Mouse (Mus musculus): Measurements from ENCODE around the gene Rab1b. TPM values are rescaled to one million over a fixed set of nuclear protein-coding genes. Genes with fewer than 3 reads are reported as not detected.
"Not testable (repeated sequence)": the region's sequence is repeated elsewhere in the genome, so short reads cannot be mapped to it uniquely, and the experiment has no call there.

Gene Rab1b
- total RNA-seq, 2 experiments from 2014 or later: 136 to 144 TPM

GRCm38 (mm10) chr19:5098363-5099143 is 8.3 kb downstream of the Rab1b start, which contains the start of gene Cnih2:
Cnih2 (minus strand) TSS chr19:5098521.
- DNase-seq (ENCODE audit: low spot score in 2 of 2): peak in 1 of 2 experiments; percentile 64

- no peak for DNase-seq (ENCODE audit: low spot score in 2 of 2)
Measured at GRCm38 (mm10) chr19:5097521-5098362, 9.1 kb downstream of the Rab1b start.

DNA sequence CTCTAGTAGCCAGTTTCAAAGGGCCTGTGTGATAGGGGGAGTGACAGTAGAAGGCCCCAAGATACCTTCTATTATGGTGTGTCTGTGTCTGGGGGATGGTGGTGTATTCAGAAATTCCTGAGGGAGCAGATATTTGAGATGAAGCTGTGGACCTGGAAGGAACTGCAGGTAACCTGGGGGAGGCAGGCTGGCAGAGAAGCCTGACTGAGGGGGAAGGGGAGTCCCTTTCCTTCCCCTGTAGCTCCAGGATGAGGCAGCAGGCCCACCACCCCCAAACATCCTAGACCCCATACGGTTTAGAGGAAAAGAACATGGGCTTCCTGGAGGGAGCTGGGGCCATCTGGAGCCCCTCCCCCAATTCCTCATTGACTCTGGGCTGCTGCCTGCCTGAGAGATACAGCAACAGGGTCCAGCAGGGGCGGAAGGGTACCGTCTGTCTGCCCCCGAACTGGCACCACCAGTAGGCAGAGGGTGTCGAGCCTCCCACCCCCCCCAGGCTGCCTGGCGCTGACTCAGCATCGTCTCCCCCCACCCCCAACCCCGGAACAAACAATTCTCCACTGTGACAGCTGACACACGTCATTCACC is 10.9 kb downstream of the Rab1b start:
- DNase-seq (ENCODE audit: low spot score in 2 of 2): no peak

- no peak for DNase-seq (ENCODE audit: low spot score in 2 of 2)
Measured at GRCm38 (mm10) chr19:5094746-5095417, 12.0 kb downstream of the Rab1b start.

GRCm38 (mm10) chr19:5094243-5094632 is 12.6 kb downstream of the Rab1b start:
- DNase-seq (ENCODE audit: low spot score in 2 of 2): peak; percentile 84 to 88

DNA sequence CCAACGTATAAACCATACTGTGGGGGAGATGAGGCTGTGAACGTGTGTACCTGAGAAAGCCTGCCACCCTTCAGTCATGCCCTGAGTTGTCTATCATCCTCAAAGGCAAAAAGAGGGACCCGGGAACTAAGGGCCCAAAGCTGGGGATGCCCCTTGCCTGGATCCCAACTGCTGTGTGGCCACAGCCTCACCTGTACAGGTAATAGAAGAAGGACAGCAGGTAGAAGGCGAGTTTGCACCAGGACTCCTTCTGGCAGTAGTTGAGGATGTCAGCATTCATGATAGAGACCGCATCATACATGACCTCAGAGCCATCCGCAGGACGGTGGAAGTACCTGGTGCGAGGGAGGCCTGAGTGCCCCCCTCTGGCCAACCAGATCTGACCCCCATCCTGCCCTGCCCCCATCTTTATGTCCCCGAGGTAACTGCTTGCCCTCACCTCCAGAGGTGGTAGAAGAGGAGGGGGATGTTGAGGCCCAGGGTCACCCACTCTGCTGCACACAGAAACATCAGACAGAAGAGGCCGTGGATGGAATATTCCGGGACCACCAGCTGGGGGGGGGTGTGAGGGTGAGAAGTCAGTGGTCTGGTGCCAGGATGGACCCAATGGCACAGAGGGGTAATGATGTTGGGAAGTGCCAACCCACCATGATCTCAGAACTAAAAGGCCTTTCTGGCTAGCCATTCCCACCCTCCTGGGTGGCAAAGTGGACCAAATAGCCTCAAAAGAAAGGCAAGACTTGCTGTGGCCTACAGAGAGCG is 13.2 kb downstream of the Rab1b start:
- no peak for DNase-seq (ENCODE audit: low spot score in 2 of 2)

DNA sequence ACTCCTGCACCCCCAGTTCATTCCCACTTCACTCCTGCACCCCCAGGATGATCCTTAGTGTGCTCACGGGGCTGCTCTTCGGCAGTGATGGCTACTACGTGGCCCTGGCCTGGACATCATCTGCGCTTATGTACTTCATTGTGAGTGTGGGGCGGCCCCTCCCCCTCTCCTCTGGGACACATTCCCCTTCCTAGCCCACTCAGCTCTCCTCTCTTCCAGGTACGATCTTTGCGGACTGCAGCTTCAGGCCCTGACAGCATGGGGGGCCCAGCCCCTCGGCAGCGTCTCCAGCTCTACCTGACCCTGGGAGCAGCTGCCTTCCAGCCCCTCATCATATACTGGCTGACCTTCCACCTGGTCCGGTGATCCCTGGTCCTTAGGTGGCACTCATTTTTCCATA is 14.8 kb downstream of the Rab1b start:
- DNase-seq (ENCODE audit: low spot score in 2 of 2): no peak

- DNase-seq (ENCODE audit: low spot score in 2 of 2): no peak
Measured at GRCm38 (mm10) chr19:5089324-5089723, 17.5 kb downstream of the Rab1b start.

- DNase-seq (ENCODE audit: low spot score in 2 of 2): peak; percentile 88 to 95
Measured at GRCm38 (mm10) chr19:5087884-5088728, 18.8 kb downstream of the Rab1b start, which contains the start of gene Yif1a. Yif1a (plus strand) TSS chr19:5088538.

DNA sequence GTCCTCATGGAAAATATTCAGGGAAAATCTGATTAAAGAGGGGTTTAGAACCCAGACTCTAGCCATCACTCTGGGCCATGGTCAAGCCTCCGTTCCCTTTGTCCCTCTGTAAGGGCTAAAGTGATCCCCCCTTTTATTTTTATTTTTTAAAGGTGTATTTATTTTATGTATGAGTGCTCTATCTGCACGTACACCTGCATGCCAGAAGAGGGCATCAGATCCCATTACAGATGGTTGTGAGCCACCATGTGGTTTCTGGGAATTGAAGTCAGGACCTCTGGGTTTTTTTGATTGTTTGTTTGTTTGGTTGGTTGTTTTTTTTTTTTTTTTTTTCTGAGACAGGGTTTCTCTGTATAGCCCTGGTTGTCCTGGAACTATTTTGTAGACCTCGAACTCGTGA is 20.3 kb downstream of the Rab1b start:
- DNase-seq (ENCODE audit: low spot score in 2 of 2): not testable (repeated sequence)

- DNase-seq (ENCODE audit: low spot score in 2 of 2): no peak
Measured at GRCm38 (mm10) chr19:5085145-5085863, 21.6 kb downstream of the Rab1b start, which contains the start of gene Tmem151a. Tmem151a (minus strand) TSS chr19:5085531.

DNA sequence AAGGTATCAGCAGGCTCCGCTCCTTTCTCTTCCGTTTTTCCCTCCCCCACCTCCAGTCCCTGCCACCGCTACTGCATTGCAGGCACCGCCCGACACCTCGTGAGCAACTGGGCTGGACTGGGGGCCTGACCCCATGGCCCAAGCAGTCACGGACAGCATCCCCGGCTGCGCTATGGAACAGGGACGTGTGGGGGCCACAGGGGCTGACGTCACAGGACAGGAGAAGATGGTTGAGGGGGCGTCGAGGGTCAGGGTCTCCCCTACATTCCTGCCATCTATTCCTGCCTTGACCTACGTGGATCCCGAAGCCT is 22.1 kb downstream of the Rab1b start:
- no peak for DNase-seq (ENCODE audit: low spot score in 2 of 2)

DNA sequence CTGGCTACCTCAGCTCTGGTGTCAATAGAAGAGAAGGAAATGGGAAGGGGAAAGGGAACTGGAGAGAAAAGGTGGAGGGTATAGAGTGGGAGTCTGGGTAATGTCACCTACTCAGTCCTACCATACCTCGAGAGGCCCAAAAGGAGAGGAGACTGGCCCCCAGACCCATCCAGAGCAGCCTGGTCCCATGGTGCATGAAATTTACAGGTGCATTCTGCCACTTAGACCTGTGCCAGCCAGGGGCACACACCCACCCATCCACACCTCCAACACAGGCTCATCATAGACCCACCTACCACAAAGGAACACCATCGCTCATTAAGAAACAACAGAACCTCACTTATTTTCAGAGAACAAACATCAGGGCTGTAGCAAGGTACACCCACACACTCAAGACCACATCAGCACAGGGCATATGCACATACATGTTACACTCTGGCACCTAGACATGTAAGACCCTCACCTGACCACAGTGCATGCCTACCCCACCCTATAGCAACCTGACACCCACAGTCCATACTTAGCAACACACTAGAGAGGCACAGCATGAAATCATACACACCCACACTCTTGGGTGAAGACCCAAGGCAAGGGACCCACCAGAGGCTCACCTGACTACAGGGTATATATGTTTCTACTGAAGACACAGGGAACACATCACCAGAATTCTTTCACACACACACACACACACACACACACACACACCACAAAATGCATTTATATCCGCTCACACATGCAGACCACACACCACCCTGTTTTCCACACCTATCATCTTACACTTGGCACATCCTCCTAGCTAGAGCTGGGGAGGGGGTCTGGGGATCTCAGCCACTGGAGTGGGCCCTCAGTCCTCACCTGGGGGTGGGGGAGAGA is 22.7 kb downstream of the Rab1b start:
- no peak for DNase-seq (ENCODE audit: low spot score in 2 of 2)

- no peak for DNase-seq (ENCODE audit: low spot score in 2 of 2)
Measured at GRCm38 (mm10) chr19:5082596-5082995, 24.3 kb downstream of the Rab1b start.

DNA sequence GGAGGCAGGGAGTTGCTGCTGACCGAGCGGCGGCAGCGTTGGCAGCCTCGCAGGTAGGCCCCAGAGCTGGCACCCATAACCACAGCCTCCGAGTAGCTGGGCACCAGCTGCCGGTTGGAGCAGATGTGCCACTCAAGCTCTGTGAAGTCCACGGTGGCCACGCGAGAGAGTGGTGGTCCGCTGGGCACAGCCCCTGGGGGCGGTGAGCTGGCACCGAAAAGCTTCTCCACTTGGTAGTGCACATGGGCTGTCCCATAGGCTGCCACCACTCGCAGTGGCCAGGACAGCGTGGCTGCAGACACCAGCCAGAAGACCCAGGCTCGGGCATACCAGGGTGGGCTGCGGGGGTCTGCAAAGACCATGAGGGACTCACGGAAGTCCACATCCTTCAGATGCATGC is 24.9 kb downstream of the Rab1b start:
- no peak for DNase-seq (ENCODE audit: low spot score in 2 of 2)

DNA sequence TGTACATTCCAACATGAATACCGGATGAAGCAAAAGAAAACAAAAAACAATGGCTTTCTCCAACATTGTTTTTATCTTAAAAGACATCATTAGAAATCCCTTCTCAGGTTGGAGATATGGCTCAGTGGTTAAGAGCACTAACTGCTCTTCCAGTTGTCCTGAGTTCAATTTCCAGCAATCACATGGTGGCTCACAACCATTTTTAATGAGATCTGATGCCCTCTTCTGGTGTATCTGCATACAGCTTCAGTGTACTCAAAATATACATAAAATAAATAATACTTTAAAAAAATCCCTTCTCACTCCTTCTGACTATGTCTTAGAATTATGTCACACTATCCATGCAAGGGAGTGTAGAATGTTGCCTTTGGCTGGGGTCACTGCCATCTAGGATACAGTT is 27.6 kb downstream of the Rab1b start:
- no peak for DNase-seq (ENCODE audit: low spot score in 2 of 2)

- DNase-seq (ENCODE audit: low spot score in 2 of 2): no peak
Measured at GRCm38 (mm10) chr19:5073518-5073917, 33.4 kb downstream of the Rab1b start.

DNA sequence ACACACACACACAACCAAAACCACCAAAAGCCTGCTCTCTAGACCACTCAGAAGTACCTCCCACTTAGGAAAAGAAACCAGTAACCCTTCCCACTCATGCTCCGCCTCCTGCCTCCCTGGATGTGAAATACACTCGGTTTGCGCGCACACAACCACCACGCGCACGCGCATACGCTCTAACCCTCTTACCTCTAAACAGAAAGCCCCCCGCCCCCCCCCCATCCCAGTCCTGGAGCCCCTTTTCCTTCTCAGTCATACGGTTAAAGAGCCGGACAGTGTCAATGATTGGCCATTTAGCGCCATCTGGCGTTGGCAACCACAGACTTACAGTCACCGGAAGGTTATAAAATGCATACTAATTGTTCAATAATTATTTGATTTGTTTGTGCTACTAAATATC is 33.8 kb downstream of the Rab1b start:
- DNase-seq (ENCODE audit: low spot score in 2 of 2): no peak

All from gastrocnemius, postnatal 4 days (tissue).